Mouse (Mus musculus): ENCODE measurements around the gene Bcl2l11. TPM values are rescaled to one million over a fixed set of nuclear protein-coding genes. Genes with fewer than 3 reads are reported as not detected.
"Not testable (repeated sequence)": the region's sequence is repeated elsewhere in the genome, so short reads cannot be mapped to it uniquely, and the experiment has no call there.

Gene Bcl2l11
- polyA plus RNA-seq, 1 experiment from 2014 or later, result 15.3 TPM

DNA sequence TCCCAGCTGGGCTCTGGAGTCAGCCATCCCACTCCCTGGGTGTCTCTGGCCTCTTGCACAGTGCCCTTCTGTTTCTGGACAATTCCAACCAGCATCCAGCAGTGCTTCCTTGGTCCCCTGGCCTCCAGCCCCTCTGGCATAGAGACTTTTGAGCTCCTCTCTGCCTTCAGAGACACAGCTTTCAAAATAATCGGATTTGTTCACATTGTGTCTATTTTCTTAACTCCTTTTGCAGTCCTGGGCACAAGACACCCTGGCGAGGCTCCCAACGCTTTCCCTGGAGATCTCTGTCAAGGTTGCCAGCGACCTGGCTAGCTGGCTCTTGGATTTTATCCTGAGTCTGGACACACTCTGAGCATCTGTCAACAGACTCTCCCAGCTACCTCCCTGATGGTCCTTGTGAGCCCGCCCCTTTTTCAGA lies 51.4 kb downstream of the Bcl2l11 start:
- no peak for ATAC-seq (replicated peaks; ENCODE audit: low FRiP score)
- peaks cover 30% of the 10 kb centered on the region for H3K4me1 ChIP-seq (replicated peaks; ENCODE audit: control insufficient read depth, insufficient read depth, low read length)
- no peak overlapping the region for H3K4me3 ChIP-seq (ENCODE audit: low read depth, low read length)
- no peaks in the 10 kb centered on the region for H3K36me3 ChIP-seq (ENCODE audit: control insufficient read depth, insufficient read depth, low read length)
- H3K27me3 ChIP-seq (replicated peaks; ENCODE audit: control insufficient read depth, insufficient read depth, low read length), result no peaks in the 10 kb centered on the region
- no peak overlapping the region for H3K4me2 ChIP-seq
- H3K9ac ChIP-seq (ENCODE audit: low read depth, low read length), result no peak overlapping the region
- WGBS, result 65% methylated on average over 5 of the region's 5 CpGs
- no peaks in the 10 kb centered on the region for H3K9me3 ChIP-seq (ENCODE audit: control insufficient read depth, low read length)
- H3K27ac ChIP-seq (ENCODE audit: low read depth, low read length), result no peak overlapping the region
- DNase-seq (ENCODE audit: low spot score), result no peak

DNA sequence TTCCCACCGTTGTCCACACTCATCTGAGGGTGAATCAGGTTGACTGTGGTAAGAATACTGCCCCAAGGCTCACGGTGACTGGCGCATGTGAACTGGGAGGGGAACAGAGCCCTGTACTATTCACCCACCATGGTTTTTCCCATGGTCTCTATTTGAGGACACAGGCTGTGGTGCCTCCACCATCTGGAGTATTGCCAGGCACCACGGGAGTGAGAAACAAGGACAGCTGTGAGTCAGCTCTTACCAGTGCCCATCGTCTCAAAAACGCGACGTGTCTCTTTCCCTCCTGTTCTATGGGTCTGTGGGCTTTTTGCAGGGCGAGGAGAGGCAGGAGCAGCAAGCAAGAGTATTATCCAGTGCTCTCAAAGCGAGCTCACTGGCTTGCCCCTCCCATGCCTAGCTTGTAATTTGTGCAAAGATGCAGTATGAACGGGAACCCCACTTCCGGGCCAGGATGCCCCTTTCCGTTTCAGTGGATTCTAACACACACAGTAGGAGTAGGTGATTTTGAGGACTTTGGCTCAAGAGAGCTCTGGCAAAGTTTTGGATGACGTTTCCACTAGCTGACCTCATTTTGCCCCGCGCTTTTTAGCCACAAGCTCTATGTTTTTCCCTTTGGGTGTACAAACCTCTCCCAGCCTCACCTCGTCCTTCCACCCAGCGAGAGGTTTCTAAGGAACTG lies 53.4 kb downstream of the Bcl2l11 start:
- WGBS, result 77% methylated on average over 18 of the region's 18 CpGs
- no peak overlapping the region for H3K9ac ChIP-seq (ENCODE audit: low read depth, low read length)
- no peak overlapping the region for H3K4me3 ChIP-seq (ENCODE audit: low read depth, low read length)
- H3K4me1 ChIP-seq (replicated peaks; ENCODE audit: control insufficient read depth, insufficient read depth, low read length), result peaks cover 25% of the 10 kb centered on the region
- no peaks in the 10 kb centered on the region for H3K27me3 ChIP-seq (replicated peaks; ENCODE audit: control insufficient read depth, insufficient read depth, low read length)
- H3K9me3 ChIP-seq (ENCODE audit: control insufficient read depth, low read length), result no peaks in the 10 kb centered on the region
- no peaks in the 10 kb centered on the region for H3K36me3 ChIP-seq (ENCODE audit: control insufficient read depth, insufficient read depth, low read length)
- ATAC-seq (replicated peaks; ENCODE audit: low FRiP score), result no peak
- H3K4me2 ChIP-seq, result no peak overlapping the region
- DNase-seq (ENCODE audit: low spot score), result no peak
- H3K27ac ChIP-seq (ENCODE audit: low read depth, low read length), result no peak overlapping the region

DNA sequence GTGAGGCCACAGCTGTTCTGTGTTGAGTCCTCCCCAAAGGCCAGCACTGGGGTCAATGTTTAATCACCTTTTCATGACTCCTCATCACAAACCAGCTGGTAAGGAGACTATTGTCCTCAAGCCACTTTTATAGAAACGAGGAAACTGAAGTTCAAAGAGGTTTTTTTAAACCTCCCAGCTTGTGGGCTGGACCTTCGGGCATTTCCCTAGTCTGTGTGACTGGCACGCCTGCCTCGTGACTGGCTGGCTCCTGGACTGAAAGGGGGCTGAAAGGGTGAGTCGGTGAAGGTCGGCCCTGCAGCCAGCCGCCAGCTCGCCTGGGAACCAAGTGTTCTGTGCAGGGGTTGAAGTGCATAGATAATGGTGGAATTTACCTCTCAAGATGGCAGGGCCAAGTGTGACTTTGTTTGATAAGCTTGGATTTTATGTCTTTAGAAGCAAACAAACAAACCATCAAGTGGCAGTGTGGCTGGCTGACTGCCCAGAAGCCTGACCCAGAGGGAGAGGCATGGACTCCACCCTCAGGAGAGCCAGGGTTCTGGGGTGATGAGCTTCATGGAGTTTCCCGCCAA lies 54.1 kb downstream of the Bcl2l11 start:
- peaks cover 25% of the 10 kb centered on the region for H3K4me1 ChIP-seq (replicated peaks; ENCODE audit: control insufficient read depth, insufficient read depth, low read length)

GRCm38 (mm10) chr2:128182181-128182580 lies 56.3 kb downstream of the Bcl2l11 start:
- H3K36me3 ChIP-seq (ENCODE audit: control insufficient read depth, insufficient read depth, low read length); H3K9me3 ChIP-seq (ENCODE audit: control insufficient read depth, low read length); H3K4me2 ChIP-seq; H3K27me3 ChIP-seq (replicated peaks; ENCODE audit: control insufficient read depth, insufficient read depth, low read length); H3K27ac ChIP-seq (ENCODE audit: low read depth, low read length); H3K9ac ChIP-seq (ENCODE audit: low read depth, low read length); DNase-seq (ENCODE audit: low spot score); H3K4me3 ChIP-seq (ENCODE audit: low read depth, low read length); ATAC-seq (replicated peaks; ENCODE audit: low FRiP score): not testable (repeated sequence)
- 82% methylated on average over 8 of the region's 9 CpGs for WGBS
- peaks cover 19% of the 10 kb centered on the region for H3K4me1 ChIP-seq (replicated peaks; ENCODE audit: control insufficient read depth, insufficient read depth, low read length)

More for the DNA sequence above, 54.1 kb downstream of the Bcl2l11 start:
- WGBS, result 28% methylated on average over 9 of the region's 9 CpGs
- Histone ChIP-seq H3K9me3 (ENCODE audit: control insufficient read depth, low read length) (no peaks in the 10 kb centered on the region), H3K27me3 (replicated peaks; ENCODE audit: control insufficient read depth, insufficient read depth, low read length) (no peaks in the 10 kb centered on the region), H3K9ac (ENCODE audit: low read depth, low read length) (no peak overlapping the region), H3K4me3 (ENCODE audit: low read depth, low read length) (no peak overlapping the region), H3K4me2 (no peak overlapping the region), H3K36me3 (ENCODE audit: control insufficient read depth, insufficient read depth, low read length) (no peaks in the 10 kb centered on the region), H3K27ac (ENCODE audit: low read depth, low read length) (no peak overlapping the region)
- ATAC-seq (replicated peaks; ENCODE audit: low FRiP score) (peak; percentile 64; the same call in 1 of the 2 replicates), DNase-seq (ENCODE audit: low spot score) (no peak)

DNA sequence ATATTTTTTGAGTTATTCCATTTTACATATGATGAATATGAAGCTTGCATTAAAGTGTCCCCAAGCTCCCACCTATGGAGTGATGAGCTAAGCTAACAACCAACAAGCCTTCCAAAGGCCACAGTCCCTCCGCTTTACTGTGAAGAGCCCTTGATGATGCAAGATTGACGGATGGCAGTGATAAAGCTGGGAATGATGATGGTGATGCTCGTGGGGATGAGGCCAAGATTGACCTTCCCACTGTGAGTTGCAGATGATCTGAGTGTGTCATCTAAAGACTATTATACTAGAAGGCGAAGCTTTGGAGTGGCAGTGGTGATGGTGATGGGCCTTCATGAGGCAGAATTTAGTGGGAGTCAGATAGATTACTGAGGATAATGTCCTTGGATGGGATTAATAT lies 56.9 kb downstream of the Bcl2l11 start:
- no peaks in the 10 kb centered on the region for H3K27me3 ChIP-seq (replicated peaks; ENCODE audit: control insufficient read depth, insufficient read depth, low read length)
- H3K4me3 ChIP-seq (ENCODE audit: low read depth, low read length), result no peak overlapping the region
- peaks cover 16% of the 10 kb centered on the region for H3K4me1 ChIP-seq (replicated peaks; ENCODE audit: control insufficient read depth, insufficient read depth, low read length)
- no peak overlapping the region for H3K4me2 ChIP-seq
- no peak overlapping the region for H3K9ac ChIP-seq (ENCODE audit: low read depth, low read length)
- no peak for ATAC-seq (replicated peaks; ENCODE audit: low FRiP score)
- H3K27ac ChIP-seq (ENCODE audit: low read depth, low read length), result no peak overlapping the region
- H3K36me3 ChIP-seq (ENCODE audit: control insufficient read depth, insufficient read depth, low read length), result no peaks in the 10 kb centered on the region
- no peak for DNase-seq (ENCODE audit: low spot score)
- 85% methylated on average over 4 of the region's 4 CpGs for WGBS
- H3K9me3 ChIP-seq (ENCODE audit: control insufficient read depth, low read length), result no peaks in the 10 kb centered on the region

DNA sequence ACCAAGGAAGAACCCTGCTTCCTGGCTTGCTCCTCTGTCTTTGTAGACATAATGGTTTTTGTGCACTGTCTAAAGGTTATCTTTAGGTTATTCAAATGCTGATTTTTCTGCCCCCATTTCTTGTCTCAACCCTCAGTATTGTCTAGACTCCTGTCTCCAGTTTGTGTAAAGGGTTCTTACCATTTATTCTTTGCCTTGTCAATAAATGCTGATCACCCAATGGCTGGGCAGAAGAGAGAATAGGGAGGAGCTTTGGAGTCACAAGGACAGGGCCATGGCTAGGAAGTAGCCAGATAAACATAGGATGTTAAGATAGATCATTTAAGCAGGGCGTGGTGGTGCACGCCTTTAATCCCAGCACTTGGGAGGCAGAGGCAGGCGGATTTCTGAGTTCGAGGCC lies 57.9 kb downstream of the Bcl2l11 start:
- WGBS, result 82% methylated on average over 4 of the region's 4 CpGs
- H3K27ac ChIP-seq (ENCODE audit: low read depth, low read length), result no peak overlapping the region

GRCm38 (mm10) chr2:128185942-128186341 lies 60.1 kb downstream of the Bcl2l11 start:
- H3K36me3 ChIP-seq (ENCODE audit: control insufficient read depth, insufficient read depth, low read length), result no peaks in the 10 kb centered on the region
- H3K4me2 ChIP-seq, result no peak overlapping the region
- no peak overlapping the region for H3K4me3 ChIP-seq (ENCODE audit: low read depth, low read length)
- peaks cover 6% of the 10 kb centered on the region for H3K4me1 ChIP-seq (replicated peaks; ENCODE audit: control insufficient read depth, insufficient read depth, low read length)
- H3K27ac ChIP-seq (ENCODE audit: low read depth, low read length), result no peak overlapping the region
- no peaks in the 10 kb centered on the region for H3K9me3 ChIP-seq (ENCODE audit: control insufficient read depth, low read length)
- H3K27me3 ChIP-seq (replicated peaks; ENCODE audit: control insufficient read depth, insufficient read depth, low read length), result no peaks in the 10 kb centered on the region
- H3K9ac ChIP-seq (ENCODE audit: low read depth, low read length), result no peak overlapping the region
- 65% methylated on average over 4 of the region's 4 CpGs for WGBS
- DNase-seq (ENCODE audit: low spot score), result no peak
- ATAC-seq (replicated peaks; ENCODE audit: low FRiP score), result no peak

More for the DNA sequence above, 57.9 kb downstream of the Bcl2l11 start:
- ATAC-seq (replicated peaks; ENCODE audit: low FRiP score) (no peak), DNase-seq (ENCODE audit: low spot score) (no peak)
- Histone ChIP-seq H3K4me1 (replicated peaks; ENCODE audit: control insufficient read depth, insufficient read depth, low read length) (peaks cover 14% of the 10 kb centered on the region), H3K4me3 (ENCODE audit: low read depth, low read length) (no peak overlapping the region), H3K9ac (ENCODE audit: low read depth, low read length) (no peak overlapping the region), H3K9me3 (ENCODE audit: control insufficient read depth, low read length) (no peaks in the 10 kb centered on the region), H3K36me3 (ENCODE audit: control insufficient read depth, insufficient read depth, low read length) (no peaks in the 10 kb centered on the region), H3K27me3 (replicated peaks; ENCODE audit: control insufficient read depth, insufficient read depth, low read length) (no peaks in the 10 kb centered on the region), H3K4me2 (no peak overlapping the region)

GRCm38 (mm10) chr2:128187277-128187676 lies 61.4 kb downstream of the Bcl2l11 start:
- H3K27ac ChIP-seq (ENCODE audit: low read depth, low read length), result no peak overlapping the region
- H3K4me2 ChIP-seq, result no peak overlapping the region
- H3K4me1 ChIP-seq (replicated peaks; ENCODE audit: control insufficient read depth, insufficient read depth, low read length), result peaks cover 6% of the 10 kb centered on the region
- H3K9ac ChIP-seq (ENCODE audit: low read depth, low read length), result no peak overlapping the region
- no peak for DNase-seq (ENCODE audit: low spot score)
- H3K36me3 ChIP-seq (ENCODE audit: control insufficient read depth, insufficient read depth, low read length), result no peaks in the 10 kb centered on the region
- H3K9me3 ChIP-seq (ENCODE audit: control insufficient read depth, low read length), result no peaks in the 10 kb centered on the region
- no peaks in the 10 kb centered on the region for H3K27me3 ChIP-seq (replicated peaks; ENCODE audit: control insufficient read depth, insufficient read depth, low read length)
- no peak overlapping the region for H3K4me3 ChIP-seq (ENCODE audit: low read depth, low read length)
- ATAC-seq (replicated peaks; ENCODE audit: low FRiP score), result no peak
- 95% methylated on average over 1 of the region's 1 CpGs for WGBS

DNA sequence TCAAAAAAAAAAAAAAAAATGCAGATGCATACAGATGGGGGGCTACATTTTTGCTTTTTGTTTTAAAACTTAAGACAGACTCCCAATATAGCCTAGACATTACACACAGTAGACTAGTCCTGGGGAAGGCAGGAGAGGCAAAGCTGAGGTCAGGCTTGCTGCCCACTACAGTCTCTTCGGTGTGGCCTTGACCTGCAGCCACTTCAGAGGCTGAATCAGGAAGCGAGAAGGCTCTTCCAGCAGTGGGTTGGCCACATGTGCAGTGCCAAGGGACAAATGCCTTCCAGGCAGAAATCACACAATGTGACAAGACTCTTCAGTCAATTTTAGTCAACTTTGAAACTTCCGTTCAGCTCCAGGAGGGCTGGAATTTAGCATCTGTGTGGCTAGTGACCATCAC lies 62.6 kb downstream of the Bcl2l11 start:
- 80% methylated on average over 3 of the region's 3 CpGs for WGBS
- H3K36me3 ChIP-seq (ENCODE audit: control insufficient read depth, insufficient read depth, low read length), result no peaks in the 10 kb centered on the region
- no peaks in the 10 kb centered on the region for H3K9me3 ChIP-seq (ENCODE audit: control insufficient read depth, low read length)
- H3K4me1 ChIP-seq (replicated peaks; ENCODE audit: control insufficient read depth, insufficient read depth, low read length), result peaks cover 6% of the 10 kb centered on the region
- H3K9ac ChIP-seq (ENCODE audit: low read depth, low read length), result no peak overlapping the region
- no peak overlapping the region for H3K27ac ChIP-seq (ENCODE audit: low read depth, low read length)
- no peaks in the 10 kb centered on the region for H3K27me3 ChIP-seq (replicated peaks; ENCODE audit: control insufficient read depth, insufficient read depth, low read length)
- H3K4me2 ChIP-seq, result no peak overlapping the region
- DNase-seq (ENCODE audit: low spot score), result no peak
- no peak for ATAC-seq (replicated peaks; ENCODE audit: low FRiP score)
- H3K4me3 ChIP-seq (ENCODE audit: low read depth, low read length), result no peak overlapping the region

Data from liver, embryonic 11.5 days (tissue).